Mouse (Mus musculus) MEL (cell line): ENCODE data around the gene Id2. TPM values are rescaled to one million over a fixed set of nuclear protein-coding genes. Genes with fewer than 3 reads are reported as not detected.

Experiments used
- DNase-seq: peaks from one replicate; pipeline ENCODE4 v3.0.0; 2011; ENCODE audit warnings: low read depth, low spot score
- H3K27ac ChIP-seq: 2 replicates; pipeline ENCODE4 v1.5.1; 2012; ENCODE audit warnings: low read depth, mild to moderate bottlenecking, control low read depth, low read length, moderate library complexity; ENCODE audit not compliant: control insufficient read depth
- H3K27me3 ChIP-seq, 2 experiments: fragments of 150-350 bp in 1 of 2; sonication (generic) in 1 of 2; 2 replicates each; pipeline ENCODE4 v1.6.1; 2012; ENCODE audit warnings: low read length in 2 of 2, mild to moderate bottlenecking in 2 of 2, improper control_type of control experiment in 1 of 2, moderate library complexity in 1 of 2; ENCODE audit not compliant: insufficient read depth in 2 of 2, control insufficient read depth in 1 of 2
- H3K36me3 ChIP-seq, 2 experiments: 2 replicates each; pipeline ENCODE4 v1.6.1; 2012 to 2014; ENCODE audit warnings: low read length in 2 of 2, improper control_type of control experiment in 1 of 2, inconsistent platforms in 1 of 2, mild to moderate bottlenecking in 1 of 2; ENCODE audit not compliant: insufficient read depth in 2 of 2, control insufficient read depth in 1 of 2
- H3K4me1 ChIP-seq, 2 experiments: fragments of 150-350 bp in 1 of 2; sonication (generic) in 1 of 2; 2 replicates each; pipeline ENCODE4 v1.6.1; 2012; ENCODE audit warnings: low read length in 2 of 2, improper control_type of control experiment in 1 of 2, mild to moderate bottlenecking in 1 of 2; ENCODE audit not compliant: insufficient read depth in 2 of 2, control insufficient read depth in 1 of 2
- H3K4me3 ChIP-seq, 2 experiments: fragments of 150-350 bp in 1 of 2; sonication (generic) in 1 of 2; 2 replicates each; pipeline ENCODE4 v1.5.1; 2012; ENCODE audit warnings: low read depth in 2 of 2, low read length in 2 of 2, mild to moderate bottlenecking in 2 of 2, moderate library complexity in 2 of 2, control low read depth in 1 of 2, improper control_type of control experiment in 1 of 2; ENCODE audit not compliant: control insufficient read depth in 1 of 2, insufficient read depth in 1 of 2
- H3K79me2 ChIP-seq: 2 replicates; pipeline ENCODE4 v1.6.1; 2012; ENCODE audit warnings: mild to moderate bottlenecking, low read length, moderate library complexity; ENCODE audit not compliant: control insufficient read depth, poor library complexity, insufficient read depth
- H3K9ac ChIP-seq: 2 replicates; pipeline ENCODE4 v1.6.1; 2012; ENCODE audit warnings: low read depth, mild to moderate bottlenecking, control low read depth, low read length, moderate library complexity; ENCODE audit not compliant: control insufficient read depth, poor library complexity, severe bottlenecking
- H3K9me3 ChIP-seq: fragments of 150-350 bp; sonication (generic); replicated peaks from 2 replicates; pipeline ENCODE4 v1.6.1; 2012; ENCODE audit warnings: mild to moderate bottlenecking, low read length, improper control_type of control experiment, moderate library complexity; ENCODE audit not compliant: insufficient read depth
- BHLHE40 ChIP-seq: IDR thresholded peaks from 2 replicates; pipeline ENCODE4 v1.6.1; 2012; ENCODE audit warnings: low read depth, mild to moderate bottlenecking, inconsistent platforms, low read length, improper control_type of control experiment, borderline replicate concordance
- CHD2 ChIP-seq: IDR thresholded peaks from 2 replicates; pipeline ENCODE4 v1.6.1; 2011; ENCODE audit warnings: low read length, improper control_type of control experiment
- E2F4 ChIP-seq: IDR thresholded peaks from 2 replicates; pipeline ENCODE4 v1.6.1; 2011; ENCODE audit warnings: low read depth, low read length, improper control_type of control experiment, borderline replicate concordance
- GATA1 ChIP-seq: IDR thresholded peaks from 2 replicates; pipeline ENCODE4 v1.6.1; 2011; ENCODE audit warnings: low read depth, low read length, improper control_type of control experiment
- HCFC1 ChIP-seq: IDR thresholded peaks from 2 replicates; pipeline ENCODE4 v1.6.1; 2012; ENCODE audit warnings: low read depth, mild to moderate bottlenecking, inconsistent platforms, low read length, improper control_type of control experiment, moderate library complexity
- MAFK ChIP-seq: IDR thresholded peaks from 2 replicates; pipeline ENCODE4 v1.6.1; 2011; ENCODE audit warnings: low read depth, mild to moderate bottlenecking, low read length, improper control_type of control experiment, borderline replicate concordance
- MAZ ChIP-seq: IDR thresholded peaks from 2 replicates; pipeline ENCODE4 v1.6.1; 2012; ENCODE audit warnings: low read depth, mild to moderate bottlenecking, inconsistent platforms, low read length, improper control_type of control experiment
- MEF2A ChIP-seq: IDR thresholded peaks from 2 replicates; pipeline ENCODE4 v1.6.1; 2014; ENCODE audit warnings: low read depth, mild to moderate bottlenecking, inconsistent platforms, low read length, improper control_type of control experiment; ENCODE audit not compliant: poor library complexity, insufficient replicate concordance, severe bottlenecking; ENCODE audit errors: extremely low read depth
- MXI1 ChIP-seq: IDR thresholded peaks from 2 replicates; pipeline ENCODE4 v1.6.1; 2011; ENCODE audit warnings: mild to moderate bottlenecking, low read depth, low read length, improper control_type of control experiment
- NRF1 ChIP-seq: IDR thresholded peaks from 2 replicates; pipeline ENCODE4 v1.6.1; 2014; ENCODE audit warnings: low read depth, mild to moderate bottlenecking, inconsistent platforms, low read length, improper control_type of control experiment, moderate library complexity; ENCODE audit not compliant: poor library complexity, insufficient read depth, severe bottlenecking
- POLR2AphosphoS2 ChIP-seq: IDR thresholded peaks from 2 replicates; pipeline ENCODE4 v1.6.1; 2011; ENCODE audit warnings: low read length, improper control_type of control experiment
- RCOR1 ChIP-seq: IDR thresholded peaks from 2 replicates; pipeline ENCODE4 v1.6.1; 2012; ENCODE audit warnings: low read depth, mild to moderate bottlenecking, inconsistent platforms, low read length, improper control_type of control experiment
- SMC3 ChIP-seq: IDR thresholded peaks from 2 replicates; pipeline ENCODE4 v1.6.1; 2011; ENCODE audit warnings: low read depth, low read length, improper control_type of control experiment
- TAL1 ChIP-seq: IDR thresholded peaks from 2 replicates; pipeline ENCODE4 v1.6.1; 2012; ENCODE audit warnings: mild to moderate bottlenecking, inconsistent platforms, low read length, moderate library complexity, mixed read lengths
- UBTF ChIP-seq: IDR thresholded peaks from 2 replicates; pipeline ENCODE4 v1.6.1; 2012; ENCODE audit warnings: low read depth, mild to moderate bottlenecking, inconsistent platforms, low read length, improper control_type of control experiment, moderate library complexity, borderline replicate concordance; ENCODE audit not compliant: insufficient read depth
- USF1 ChIP-seq: IDR thresholded peaks from 2 replicates; pipeline ENCODE4 v1.6.1; 2014; ENCODE audit warnings: low read depth, mild to moderate bottlenecking, inconsistent platforms, low read length, improper control_type of control experiment, moderate library complexity
- USF2 ChIP-seq, 2 experiments: IDR thresholded peaks; 2 replicates each; pipeline ENCODE4 v1.6.1; 2011 to 2012; ENCODE audit warnings: improper control_type of control experiment in 2 of 2, low read length in 2 of 2, borderline replicate concordance in 1 of 2, inconsistent platforms in 1 of 2, low read depth in 1 of 2, mild to moderate bottlenecking in 1 of 2; ENCODE audit not compliant: insufficient read depth in 1 of 2
- ZMIZ1 ChIP-seq: IDR thresholded peaks from 2 replicates; pipeline ENCODE4 v1.6.1; 2012; ENCODE audit warnings: low read depth, mild to moderate bottlenecking, inconsistent platforms, low read length, improper control_type of control experiment, moderate library complexity
- ZNF384 ChIP-seq: IDR thresholded peaks from 2 replicates; pipeline ENCODE4 v1.6.1; 2012; ENCODE audit warnings: low read depth, mild to moderate bottlenecking, inconsistent platforms, low read length, improper control_type of control experiment
- polyA plus RNA-seq, 2 experiments: library from polyadenylated mRNA; stranded (reverse) in 1 of 2; unstranded in 1 of 2; fragments of >175 nt in 1 of 2; fragments of >200 nt in 1 of 2; gene quantifications; 2 replicates each; pipeline versions ENCODE4 v1.2.1 to v1.2.4; 2012; ENCODE audit warnings: low replicate concordance in 2 of 2, low read depth in 1 of 2; ENCODE audit not compliant: insufficient read length in 2 of 2, insufficient read depth in 1 of 2, missing spikeins in 1 of 2
- total RNA-seq: library from RNA; depleted of rRNA; stranded (reverse); fragments of 300-350 nt; gene quantifications from 2 replicates; pipeline ENCODE4 v1.2.3, GENCODE M21; 2012

The Id2 gene
- total and polyA plus RNA-seq, 3 experiments = 5.8 to 9.1 TPM; not detected in 1

GRCm38 (mm10) chr12:25098561-25099312, 1.8 kb upstream of the Id2 start (continued):
- TF ChIP-seq MAZ (peak; percentile 35; the same call in 1 of the 2 replicates), GATA1 (no peak), UBTF (no peak), TAL1 (no peak)
- TF ChIP-seq, all 39 proteins: peak for 13

GRCm38 (mm10) chr12:25098161-25098550, 1.2 kb upstream of the Id2 start:
- H3K9ac ChIP-seq = peak overlapping the region; percentile 83
- peaks cover 0 to 2% of the 10 kb centered on the region in 2 experiments; a peak in 2 of 4 replicates for H3K4me1 ChIP-seq
- peak overlapping the region; percentile 42 to 69 for H3K4me3 ChIP-seq
- H3K79me2 ChIP-seq = peaks cover 14% of the 10 kb centered on the region
- 0 out of 2 replicates have a peak overlapping the region, but pooled peaks have one; percentile 5 for H3K27ac ChIP-seq
- peaks cover 0 to 3% of the 10 kb centered on the region in 2 experiments; a peak in 1 of 4 replicates for H3K36me3 ChIP-seq
- peak; percentile 43 for DNase-seq
- 0 out of 2 replicates have a peak, but pooled peaks have one; percentile 13 for TF ChIP-seq HCFC1
- TF ChIP-seq NRF1 = no peak
- no peak for TF ChIP-seq MAFK
- no peak for TF ChIP-seq USF1
- no peak for TF ChIP-seq ZMIZ1
- TF ChIP-seq BHLHE40 = no peak
- TF ChIP-seq MXI1 = no peak
- no peaks in the 10 kb centered on the region for H3K9me3 ChIP-seq
- H3K27me3 ChIP-seq = no peaks in the 10 kb centered on the region

- Histone ChIP-seq H3K36me3 (peaks cover 0 to 3% of the 10 kb centered on the region in 2 experiments; a peak in 1 of 4 replicates), H3K27me3 (no peaks in the 10 kb centered on the region), H3K9me3 (no peaks in the 10 kb centered on the region), H3K4me3 (peak overlapping the region; percentile 42 to 69), H3K27ac (no peak overlapping the region), H3K9ac (peak overlapping the region; percentile 83), H3K4me1 (peaks cover 0 to 2% of the 10 kb centered on the region in 2 experiments; a peak in 2 of 4 replicates), H3K79me2 (peaks cover 14% of the 10 kb centered on the region)
- TF ChIP-seq ZNF384 (no peak), POLR2AphosphoS2 (no peak), SMC3 (no peak), USF2 (IDR thresholded peaks at IDR 0.05; ENCODE audit: borderline replicate concordance in 1 of 2, insufficient read depth in 1 of 2, low read depth in 1 of 2, low read length in 2 of 2) (no peak), MXI1 (no peak), BHLHE40 (no peak), USF1 (no peak), MEF2A (no peak), RCOR1 (no peak), CHD2 (no peak), E2F4 (no peak)
- DNase-seq = peak; percentile 26
Measured at GRCm38 (mm10) chr12:25097210-25098160, 545 bp upstream of the Id2 start.
